Mouse (Mus musculus) limb, embryonic 14.5 days (tissue): Measurements from ENCODE around the gene 1110008L16Rik. TPM values are rescaled to one million over a fixed set of nuclear protein-coding genes. Genes with fewer than 3 reads are reported as not detected.

ENCODE experiments used
- ATAC-seq: fragments of 200-750 bp; cut with Nextera tagmentation; 2 replicates; pipeline ENCODE4 v1.8.0; 2017; ENCODE audit warnings: low read depth, moderate number of reproducible peaks, moderate TSS enrichment; ENCODE audit not compliant: low FRiP score
- DNase-seq: peaks from one replicate; pipeline ENCODE4 v3.0.0-alpha.2; 2015; ENCODE audit warnings: low spot score
- H3K27ac ChIP-seq: fragments of 300-500 bp; sonication (generic); replicated peaks from 2 replicates; pipeline ENCODE4 v1.5.1; 2014; ENCODE audit warnings: low read depth, mild to moderate bottlenecking, low read length, moderate library complexity, mixed read lengths
- H3K27me3 ChIP-seq: fragments of 300-500 bp; sonication (generic); 2 replicates; pipeline ENCODE4 v1.6.1; 2014; ENCODE audit warnings: low read length, mixed read lengths; ENCODE audit not compliant: control insufficient read depth, insufficient read depth
- H3K36me3 ChIP-seq: fragments of 300-500 bp; sonication (generic); 2 replicates; pipeline ENCODE4 v1.6.1; 2014; ENCODE audit warnings: mild to moderate bottlenecking, low read length, moderate library complexity, mixed read lengths; ENCODE audit not compliant: control insufficient read depth, insufficient read depth
- H3K4me1 ChIP-seq: fragments of 300-500 bp; sonication (generic); 2 replicates; pipeline ENCODE4 v1.6.1; 2014; ENCODE audit warnings: antibody characterized with exemption, low read length, mixed read lengths; ENCODE audit not compliant: control insufficient read depth, insufficient read depth
- H3K4me2 ChIP-seq: fragments of 300-500 bp; sonication (generic); replicated peaks from 2 replicates; pipeline ENCODE4 v1.6.1; 2014; ENCODE audit warnings: low read depth, mild to moderate bottlenecking, low read length, moderate library complexity; ENCODE audit not compliant: severe bottlenecking
- H3K4me3 ChIP-seq: fragments of 300-500 bp; sonication (generic); replicated peaks from 2 replicates; pipeline ENCODE4 v1.5.1; 2014; ENCODE audit warnings: low read length
- H3K9ac ChIP-seq: fragments of 300-500 bp; sonication (generic); 2 replicates; pipeline ENCODE4 v1.6.1; 2014; ENCODE audit warnings: mild to moderate bottlenecking, low read depth, low read length, moderate library complexity; ENCODE audit not compliant: severe bottlenecking
- H3K9me3 ChIP-seq: fragments of 300-500 bp; sonication (generic); 2 replicates; pipeline ENCODE4 v1.6.1; 2016; ENCODE audit warnings: low read length; ENCODE audit not compliant: control insufficient read depth
- POLR2A ChIP-seq: fragments of 200-500 bp; IDR thresholded peaks from 2 replicates; pipeline ENCODE4 v1.8.0; 2012; ENCODE audit warnings: inconsistent platforms, mild to moderate bottlenecking, moderate library complexity, borderline replicate concordance; ENCODE audit not compliant: insufficient read depth, insufficient read length; ENCODE audit errors: extremely low read depth
- WGBS: fragments of 180-500 bp; shearing (Covaris S2); extraction: QIAGEN DNeasy Blood & Tissue Kit; methylation state at CpG from one replicate; pipeline ENCODE4 v1.1.7; 2014; 5-methylcytosine and 5-hydroxymethylcytosine counted together
- polyA plus RNA-seq, 2 experiments: library from polyadenylated mRNA; depleted of rRNA in 1 of 2; stranded (reverse) in 1 of 2; unstranded in 1 of 2; fragments of >200 nt; fragmentation: Nextera tagmentation in 1 of 2; extraction: Ambion mirVana in 1 of 2; gene quantifications; 2 replicates each; pipeline versions ENCODE4 v1.2.1 to v1.2.3; 2012 to 2014

Gene 1110008L16Rik
- polyA plus RNA-seq, 2 experiments, result 10.5 to 12.6 TPM

- Histone ChIP-seq H3K4me2 (0 out of 2 replicates have a peak overlapping the region, but pooled peaks have one; percentile 15), H3K9ac (no peak overlapping the region), H3K4me1 (no peaks in the 10 kb centered on the region), H3K27me3 (no peaks in the 10 kb centered on the region), H3K4me3 (no peak overlapping the region), H3K27ac (peak overlapping the region; percentile 26; the same call in 1 of the 2 replicates), H3K9me3 (no peaks in the 10 kb centered on the region), H3K36me3 (no peaks in the 10 kb centered on the region)
- no peak for TF ChIP-seq POLR2A
- ATAC-seq, result no peak
- 74% methylated on average over 11 of the region's 11 CpGs for WGBS
- DNase-seq, result no peak
Measured at GRCm38 (mm10) chr12:55343998-55344397, 44.6 kb downstream of the 1110008L16Rik start.

DNA sequence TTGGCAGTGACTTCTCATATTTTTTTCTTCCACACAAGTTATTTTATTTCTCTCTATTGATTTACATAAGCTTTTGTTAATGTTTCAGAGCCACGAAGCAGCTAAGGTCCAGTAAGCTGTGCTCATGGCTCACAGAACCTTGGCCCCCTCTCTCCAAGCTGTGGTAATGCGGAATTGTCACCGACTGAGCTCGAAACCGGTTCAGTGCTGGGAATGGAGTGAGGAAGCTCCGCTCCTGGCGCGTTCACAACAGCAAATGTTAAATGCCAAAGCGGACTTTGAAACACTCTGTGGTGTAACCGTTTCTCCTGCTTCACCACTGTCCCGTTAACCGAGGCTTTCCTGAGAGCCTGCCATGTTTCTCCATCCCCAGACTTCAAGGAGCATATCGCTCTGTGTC, 45.2 kb downstream of the 1110008L16Rik start:
- no peak overlapping the region for H3K9ac ChIP-seq
- H3K27me3 ChIP-seq, result no peaks in the 10 kb centered on the region
- H3K9me3 ChIP-seq, result no peaks in the 10 kb centered on the region
- TF ChIP-seq POLR2A, result no peak
- H3K4me2 ChIP-seq, result no peak overlapping the region
- H3K4me3 ChIP-seq, result no peak overlapping the region
- ATAC-seq, result no peak
- H3K4me1 ChIP-seq, result no peaks in the 10 kb centered on the region
- WGBS, result 77% methylated on average over 13 of the region's 13 CpGs
- H3K27ac ChIP-seq, result 0 out of 2 replicates have a peak overlapping the region, but pooled peaks have one; percentile 26
- no peak for DNase-seq
- no peaks in the 10 kb centered on the region for H3K36me3 ChIP-seq

GRCm38 (mm10) chr12:55353423-55353822, 54.0 kb downstream of the 1110008L16Rik start:
- Histone ChIP-seq H3K4me3 (no peak overlapping the region), H3K27ac (no peak overlapping the region), H3K27me3 (no peaks in the 10 kb centered on the region), H3K9me3 (no peaks in the 10 kb centered on the region), H3K4me1 (no peaks in the 10 kb centered on the region), H3K4me2 (no peak overlapping the region), H3K36me3 (no peaks in the 10 kb centered on the region), H3K9ac (no peak overlapping the region)
- DNase-seq (no peak), ATAC-seq (no peak)
- TF ChIP-seq POLR2A, result no peak
- WGBS, result 68% methylated on average over 6 of the region's 6 CpGs

- ATAC-seq, result peak; percentile 60; the same call in 1 of the 2 replicates
- H3K27ac ChIP-seq, result no peak overlapping the region
- H3K36me3 ChIP-seq, result no peaks in the 10 kb centered on the region
- no peaks in the 10 kb centered on the region for H3K4me1 ChIP-seq
- H3K4me2 ChIP-seq, result no peak overlapping the region
- H3K9ac ChIP-seq, result no peak overlapping the region
- DNase-seq, result no peak
- 54% methylated on average over 4 of the region's 4 CpGs for WGBS
- TF ChIP-seq POLR2A, result no peak
- no peaks in the 10 kb centered on the region for H3K27me3 ChIP-seq
- H3K9me3 ChIP-seq, result no peaks in the 10 kb centered on the region
- no peak overlapping the region for H3K4me3 ChIP-seq
Measured at GRCm38 (mm10) chr12:55354904-55355303, 55.5 kb downstream of the 1110008L16Rik start.

DNA sequence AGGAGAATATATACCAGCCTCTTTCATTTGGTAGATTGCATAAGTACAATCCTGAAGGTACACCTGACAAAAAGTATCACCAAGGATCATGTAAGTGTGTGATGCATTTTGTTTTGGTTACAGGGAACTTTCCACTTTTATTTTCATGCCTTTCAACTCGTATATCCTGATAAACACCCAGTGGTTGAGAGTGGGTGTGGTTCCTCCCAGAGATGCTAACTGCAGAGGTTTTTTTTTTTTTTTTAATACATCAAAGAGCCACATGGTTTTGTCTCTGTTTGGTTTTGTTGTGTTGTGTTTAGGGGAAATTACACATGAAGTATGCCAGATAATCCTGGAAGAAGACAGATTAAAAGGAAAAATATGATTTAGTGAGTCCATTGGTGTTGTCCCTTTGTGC, 57.9 kb downstream of the 1110008L16Rik start:
- ATAC-seq (no peak), DNase-seq (no peak)
- H3K27me3 ChIP-seq, result no peaks in the 10 kb centered on the region
- H3K4me3 ChIP-seq, result no peak overlapping the region
- no peaks in the 10 kb centered on the region for H3K36me3 ChIP-seq
- H3K9me3 ChIP-seq, result no peaks in the 10 kb centered on the region
- no peaks in the 10 kb centered on the region for H3K4me1 ChIP-seq
- H3K9ac ChIP-seq, result no peak overlapping the region
- WGBS, result 68% methylated on average over 1 of the region's 1 CpGs
- no peak overlapping the region for H3K27ac ChIP-seq
- no peak for TF ChIP-seq POLR2A
- H3K4me2 ChIP-seq, result no peak overlapping the region

- Histone ChIP-seq H3K9ac (no peak overlapping the region), H3K27ac (no peak overlapping the region), H3K4me2 (no peak overlapping the region), H3K27me3 (no peaks in the 10 kb centered on the region), H3K36me3 (0 out of 2 replicates have a peak, but pooled peaks cover 3% of the 10 kb centered on the region), H3K4me3 (no peak overlapping the region), H3K4me1 (no peaks in the 10 kb centered on the region), H3K9me3 (no peaks in the 10 kb centered on the region)
- no peak for ATAC-seq
- TF ChIP-seq POLR2A, result no peak
- 73% methylated on average over 5 of the region's 5 CpGs for WGBS
- DNase-seq, result no peak
Measured at GRCm38 (mm10) chr12:55360929-55361328, 61.6 kb downstream of the 1110008L16Rik start.
